Mouse (Mus musculus) hindbrain, embryonic 13.5 days (tissue): Measurements from ENCODE around the gene Tbx1. TPM values are rescaled to one million over a fixed set of nuclear protein-coding genes. Genes with fewer than 3 reads are reported as not detected.
"Not testable (repeated sequence)": the region's sequence is repeated elsewhere in the genome, so short reads cannot be mapped to it uniquely, and the experiment has no call there.

Source experiments
- ATAC-seq: fragments of 200-750 bp; cut with Nextera tagmentation; 2 replicates; pipeline ENCODE4 v1.8.0; 2017; ENCODE audit warnings: moderate TSS enrichment; ENCODE audit not compliant: low FRiP score
- H3K27ac ChIP-seq: fragments of 300-500 bp; sonication (generic); 2 replicates; pipeline ENCODE4 v1.5.1; 2015; ENCODE audit warnings: inconsistent platforms, mild to moderate bottlenecking, moderate library complexity
- H3K27me3 ChIP-seq: fragments of 300-500 bp; sonication (generic); 2 replicates; pipeline ENCODE4 v1.6.1; 2015; ENCODE audit warnings: mild to moderate bottlenecking, inconsistent platforms
- H3K36me3 ChIP-seq: fragments of 300-500 bp; sonication (generic); 2 replicates; pipeline ENCODE4 v1.6.1; 2015; ENCODE audit warnings: mild to moderate bottlenecking, inconsistent platforms
- H3K4me1 ChIP-seq: fragments of 300-500 bp; sonication (generic); replicated peaks from 2 replicates; pipeline ENCODE4 v1.6.1; 2015; ENCODE audit warnings: inconsistent platforms
- H3K4me2 ChIP-seq: fragments of 300-500 bp; sonication (generic); 2 replicates; pipeline ENCODE4 v1.6.1; 2015; ENCODE audit warnings: inconsistent platforms, mild to moderate bottlenecking, moderate library complexity
- H3K4me3 ChIP-seq: fragments of 300-500 bp; sonication (generic); 2 replicates; pipeline ENCODE4 v1.5.1; 2015; ENCODE audit warnings: mild to moderate bottlenecking, inconsistent platforms
- H3K9ac ChIP-seq: fragments of 300-500 bp; sonication (generic); 2 replicates; pipeline ENCODE4 v1.6.1; 2015; ENCODE audit warnings: mild to moderate bottlenecking, inconsistent platforms
- H3K9me3 ChIP-seq: fragments of 300-500 bp; sonication (generic); 2 replicates; pipeline ENCODE4 v1.6.1; 2016; ENCODE audit warnings: inconsistent platforms
- WGBS: fragments of 180-500 bp; shearing (Covaris S2); methylation state at CpG from one replicate; pipeline ENCODE4 v1.1.7; 2015; 5-methylcytosine and 5-hydroxymethylcytosine counted together
- polyA plus RNA-seq: library from polyadenylated mRNA; unstranded; fragments of >200 nt; fragmentation: Nextera tagmentation; extraction: Ambion mirVana; gene quantifications from 2 replicates; pipeline ENCODE4 v1.2.1, GENCODE M21; 2015

Tbx1 gene
- polyA plus RNA-seq, 1 experiment from 2014 or later, result 0.99 TPM

DNA sequence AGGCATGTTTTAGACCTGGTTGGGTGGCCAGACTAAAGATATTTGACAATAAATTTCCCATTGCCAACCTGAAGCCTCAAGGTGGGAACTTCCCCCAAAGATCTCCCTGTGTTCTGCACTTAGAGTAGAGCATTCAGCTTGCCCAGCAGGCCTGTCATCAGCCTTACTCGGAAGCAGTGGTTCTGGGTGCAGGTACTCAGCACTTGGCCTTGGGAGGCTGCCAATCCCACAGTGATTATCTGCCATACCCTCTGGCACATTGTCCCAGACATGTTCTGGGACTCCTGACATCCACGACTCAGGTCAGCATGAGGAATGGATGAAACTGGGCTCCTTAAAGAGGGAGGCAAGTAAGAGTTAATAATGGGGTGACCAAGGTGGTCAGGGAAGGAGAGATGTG lies 26.0 kb downstream of the Tbx1 start:
- H3K4me2 ChIP-seq, result no peak overlapping the region
- H3K27ac ChIP-seq, result no peak overlapping the region
- H3K36me3 ChIP-seq, result peaks cover 5% of the 10 kb centered on the region; the same call in 1 of the 2 replicates
- WGBS, result 86% methylated on average over 2 of the region's 2 CpGs
- H3K9me3 ChIP-seq, result no peaks in the 10 kb centered on the region
- ATAC-seq, result no peak
- no peak overlapping the region for H3K4me3 ChIP-seq
- H3K4me1 ChIP-seq, result 0 out of 2 replicates have a peak, but pooled peaks cover 6% of the 10 kb centered on the region
- no peaks in the 10 kb centered on the region for H3K27me3 ChIP-seq
- no peak overlapping the region for H3K9ac ChIP-seq

DNA sequence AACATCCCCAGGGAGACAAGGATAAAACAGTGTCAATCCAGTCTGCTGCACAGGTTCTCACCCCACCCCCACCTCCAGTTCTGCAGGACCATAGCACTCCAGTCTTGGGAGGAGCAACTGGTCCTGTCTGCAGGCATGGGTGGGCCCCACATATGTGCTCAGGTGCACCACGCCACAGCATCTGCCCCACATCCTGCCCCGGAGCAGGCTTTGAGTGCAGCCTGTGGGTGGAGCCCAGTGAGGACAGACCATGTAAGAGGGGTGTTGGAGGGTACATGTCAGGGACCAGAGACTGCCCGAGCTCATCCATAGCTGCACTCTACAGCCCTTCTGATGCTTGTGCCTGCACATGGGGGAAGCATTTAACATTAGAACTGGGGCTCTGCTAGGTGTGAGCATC lies 34.0 kb downstream of the Tbx1 start:
- H3K27me3 ChIP-seq, result peaks cover 4% of the 10 kb centered on the region
- no peak overlapping the region for H3K4me2 ChIP-seq
- no peaks in the 10 kb centered on the region for H3K36me3 ChIP-seq
- H3K4me1 ChIP-seq, result peaks cover 16% of the 10 kb centered on the region
- WGBS, result 82% methylated on average over 3 of the region's 3 CpGs
- H3K9ac ChIP-seq, result no peak overlapping the region
- no peak overlapping the region for H3K4me3 ChIP-seq
- no peak for ATAC-seq
- H3K27ac ChIP-seq, result no peak overlapping the region
- H3K9me3 ChIP-seq, result no peaks in the 10 kb centered on the region

DNA sequence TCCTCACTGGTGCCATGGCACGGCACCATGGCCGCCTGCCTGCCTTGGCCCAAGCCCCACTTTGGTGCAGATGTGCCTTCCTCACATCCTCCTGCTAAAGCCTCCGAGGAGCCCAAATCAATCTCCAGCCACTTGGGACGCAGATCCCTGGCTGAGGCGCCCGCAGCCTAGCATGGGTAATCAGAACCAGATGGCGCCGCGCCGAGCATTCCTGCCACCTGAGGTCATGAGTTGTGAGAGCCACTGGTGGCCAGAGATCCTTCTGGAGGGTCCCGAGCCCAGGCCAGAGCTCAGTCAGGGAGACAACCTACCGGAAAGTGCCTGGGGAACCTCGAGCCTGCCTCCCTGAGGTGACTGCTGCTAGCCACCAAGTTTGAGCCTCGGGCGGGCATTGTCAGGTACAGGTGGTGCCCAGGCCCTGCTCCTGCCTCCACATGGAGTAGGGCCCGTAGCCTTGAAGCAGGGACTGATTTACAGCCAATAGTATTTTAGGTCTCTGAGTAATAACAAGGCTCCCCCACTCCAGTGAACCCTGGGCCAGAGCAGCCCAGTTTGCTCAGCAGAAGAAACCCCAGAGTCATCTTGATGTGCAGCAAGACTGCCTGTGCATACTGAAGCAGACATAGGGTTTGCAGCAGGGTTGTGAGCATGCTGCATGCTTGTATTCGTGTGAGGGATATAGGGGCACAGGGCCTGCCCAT lies 35.1 kb downstream of the Tbx1 start:
- no peak overlapping the region for H3K4me2 ChIP-seq
- no peaks in the 10 kb centered on the region for H3K9me3 ChIP-seq
- WGBS, result 74% methylated on average over 17 of the region's 17 CpGs
- peaks cover 4% of the 10 kb centered on the region for H3K27me3 ChIP-seq
- H3K27ac ChIP-seq, result no peak overlapping the region
- no peak for ATAC-seq
- H3K9ac ChIP-seq, result no peak overlapping the region
- peaks cover 24% of the 10 kb centered on the region for H3K4me1 ChIP-seq
- H3K4me3 ChIP-seq, result no peak overlapping the region
- no peaks in the 10 kb centered on the region for H3K36me3 ChIP-seq

DNA sequence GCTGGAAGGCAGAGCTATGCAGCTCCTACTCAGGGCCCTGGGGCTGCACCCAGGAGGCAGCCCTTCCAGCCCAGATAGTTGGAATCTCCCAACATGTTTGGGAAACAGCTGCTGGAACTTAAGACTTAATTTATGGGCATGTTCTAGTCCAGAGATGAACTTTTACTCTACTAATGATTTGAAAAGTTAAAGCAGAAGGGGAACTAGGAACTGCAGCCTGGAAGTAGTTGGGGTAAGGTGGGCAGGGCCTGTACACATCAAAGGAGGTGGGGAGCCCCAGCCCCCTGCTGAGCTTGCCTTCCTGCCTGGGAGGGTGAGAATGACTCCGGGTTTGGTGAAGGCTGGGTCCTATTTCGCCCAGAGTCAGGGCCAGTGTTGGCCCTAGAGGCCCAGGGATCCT lies 35.8 kb downstream of the Tbx1 start:
- ATAC-seq, result no peak
- H3K9ac ChIP-seq, result no peak overlapping the region
- peaks cover 24% of the 10 kb centered on the region for H3K4me1 ChIP-seq
- no peak overlapping the region for H3K4me3 ChIP-seq
- no peak overlapping the region for H3K4me2 ChIP-seq
- no peaks in the 10 kb centered on the region for H3K36me3 ChIP-seq
- WGBS, result 71% methylated on average over 2 of the region's 2 CpGs
- H3K27ac ChIP-seq, result no peak overlapping the region
- no peaks in the 10 kb centered on the region for H3K9me3 ChIP-seq
- H3K27me3 ChIP-seq, result peaks cover 4% of the 10 kb centered on the region

DNA sequence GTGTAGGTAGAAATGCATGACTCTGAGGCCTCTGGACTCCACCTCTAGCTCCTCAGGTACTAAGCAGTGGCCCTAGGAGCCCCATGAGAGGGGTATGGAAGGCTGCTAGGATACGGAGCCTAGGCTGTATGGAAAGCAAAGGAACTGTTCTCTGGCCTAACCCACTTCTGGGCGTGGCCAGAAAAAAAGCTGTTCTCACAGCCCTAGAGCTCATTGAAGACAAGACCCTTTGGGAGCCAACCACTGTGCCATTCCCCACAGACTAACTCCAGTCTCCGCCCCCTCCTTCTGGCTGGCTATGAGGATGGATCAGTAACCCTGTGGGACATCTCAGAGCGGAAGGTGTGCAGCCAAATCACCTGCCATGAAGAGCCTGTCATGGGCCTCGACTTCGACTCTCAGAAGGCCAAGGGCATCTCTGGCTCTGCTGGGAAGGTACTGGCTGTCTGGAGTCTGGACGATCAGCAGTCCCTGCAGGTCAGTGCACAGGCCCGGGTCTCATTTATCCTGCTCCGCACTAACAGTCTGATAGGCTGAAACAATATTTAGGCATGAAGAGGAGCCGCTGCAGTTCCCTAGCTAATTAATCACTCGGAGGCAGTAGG lies 38.3 kb downstream of the Tbx1 start:
- WGBS, result 36% methylated on average over 11 of the region's 11 CpGs
- H3K36me3 ChIP-seq, result no peaks in the 10 kb centered on the region
- H3K4me1 ChIP-seq, result peaks cover 29% of the 10 kb centered on the region
- no peak overlapping the region for H3K9ac ChIP-seq
- H3K27ac ChIP-seq, result no peak overlapping the region
- no peak overlapping the region for H3K4me3 ChIP-seq
- H3K4me2 ChIP-seq, result no peak overlapping the region
- H3K9me3 ChIP-seq, result no peaks in the 10 kb centered on the region
- peaks cover 5% of the 10 kb centered on the region for H3K27me3 ChIP-seq
- no peak for ATAC-seq

DNA sequence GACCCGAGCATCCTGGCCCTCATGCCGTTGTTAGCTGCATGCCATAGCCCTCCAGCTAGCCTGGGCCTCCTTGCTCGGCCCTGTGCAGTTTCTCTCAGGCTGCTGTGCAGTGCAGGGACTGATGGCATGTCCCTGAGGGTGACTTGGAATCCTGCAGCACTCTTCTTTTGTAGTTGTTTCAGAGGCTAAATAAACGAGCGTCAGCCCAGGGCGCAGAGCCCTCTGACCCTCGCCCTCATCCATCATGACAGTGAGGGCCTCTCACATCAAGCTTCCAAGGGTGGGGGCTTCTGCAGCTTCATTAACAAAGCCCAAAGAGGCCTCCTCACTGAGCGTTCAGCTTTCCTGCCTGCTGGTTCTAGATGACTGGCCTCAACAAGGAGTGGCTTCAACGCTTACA lies 38.9 kb downstream of the Tbx1 start:
- Histone ChIP-seq H3K4me3 (no peak overlapping the region), H3K27ac (no peak overlapping the region), H3K4me1 (peaks cover 29% of the 10 kb centered on the region), H3K36me3 (no peaks in the 10 kb centered on the region), H3K9me3 (no peaks in the 10 kb centered on the region), H3K9ac (no peak overlapping the region; the same call in 1 of the 2 replicates), H3K27me3 (peaks cover 8% of the 10 kb centered on the region), H3K4me2 (no peak overlapping the region)
- no peak for ATAC-seq
- 18% methylated on average over 9 of the region's 9 CpGs for WGBS

DNA sequence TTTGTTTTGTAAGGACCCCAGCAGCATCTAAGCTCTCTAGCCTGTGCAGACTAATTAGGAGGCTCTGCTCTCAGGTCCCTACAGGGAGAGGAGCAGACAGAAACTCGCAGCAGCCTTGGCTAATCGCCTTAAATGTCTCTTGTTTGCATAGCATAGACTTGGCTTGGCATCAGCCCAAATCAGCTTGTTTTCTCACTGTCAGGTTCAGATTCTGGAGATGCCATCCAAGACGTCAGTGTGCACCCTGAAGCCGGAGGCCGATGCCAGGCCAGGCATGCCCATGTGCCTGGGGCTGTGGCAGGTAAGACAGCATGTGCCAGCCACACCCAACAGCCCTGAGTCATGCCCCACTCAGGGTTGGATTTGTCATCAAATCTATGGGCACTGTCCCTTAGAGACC lies 42.6 kb downstream of the Tbx1 start:
- peaks cover 6% of the 10 kb centered on the region; the same call in 1 of the 2 replicates for H3K27me3 ChIP-seq
- no peak overlapping the region for H3K4me2 ChIP-seq
- no peak overlapping the region for H3K4me3 ChIP-seq
- no peak overlapping the region for H3K27ac ChIP-seq
- 66% methylated on average over 5 of the region's 5 CpGs for WGBS
- H3K9me3 ChIP-seq, result no peaks in the 10 kb centered on the region
- no peak for ATAC-seq
- H3K9ac ChIP-seq, result peak overlapping the region; percentile 10; the same call in 1 of the 2 replicates
- H3K4me1 ChIP-seq, result peaks cover 34% of the 10 kb centered on the region
- no peaks in the 10 kb centered on the region for H3K36me3 ChIP-seq

DNA sequence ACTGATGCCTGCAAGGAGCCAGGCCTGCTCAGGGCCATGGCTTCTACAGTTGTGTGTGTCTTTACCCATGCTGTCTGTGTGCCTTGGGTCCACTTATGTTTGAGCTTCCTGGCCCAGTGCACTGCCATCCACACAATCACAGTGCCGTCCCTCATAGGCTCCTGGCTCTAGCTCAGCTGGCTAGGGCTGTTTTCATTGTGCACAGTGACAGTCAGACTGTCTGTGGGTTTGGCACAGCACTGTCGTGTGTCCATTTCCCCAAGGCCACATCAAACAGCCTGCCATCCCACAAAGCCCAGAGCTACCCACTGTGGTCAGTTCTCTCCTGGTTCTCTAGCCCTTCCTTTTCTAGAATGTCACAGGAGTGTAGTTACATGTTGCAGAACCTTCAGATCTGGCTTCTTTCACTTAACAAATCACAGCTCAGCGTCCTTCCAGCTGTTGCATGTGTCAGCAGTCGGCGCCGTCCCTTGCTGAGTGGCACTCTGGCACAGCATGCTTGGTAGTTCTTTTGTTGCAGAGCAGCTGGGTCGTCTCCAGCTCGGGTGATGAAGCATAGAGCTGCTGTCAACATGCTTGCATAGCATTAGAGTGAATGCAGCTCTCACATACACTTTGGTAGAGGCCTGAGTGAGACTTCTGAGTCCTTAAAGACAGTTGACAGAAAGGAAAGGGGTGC lies 47.2 kb downstream of the Tbx1 start:
- Histone ChIP-seq H3K36me3 (no peaks in the 10 kb centered on the region), H3K9me3 (no peaks in the 10 kb centered on the region), H3K27me3 (0 out of 2 replicates have a peak, but pooled peaks cover 4% of the 10 kb centered on the region), H3K9ac (no peak overlapping the region), H3K27ac (no peak overlapping the region), H3K4me1 (peaks cover 16% of the 10 kb centered on the region; the same call in 1 of the 2 replicates), H3K4me2 (no peak overlapping the region), H3K4me3 (no peak overlapping the region)
- WGBS, result 36% methylated on average over 8 of the region's 8 CpGs
- no peak for ATAC-seq

DNA sequence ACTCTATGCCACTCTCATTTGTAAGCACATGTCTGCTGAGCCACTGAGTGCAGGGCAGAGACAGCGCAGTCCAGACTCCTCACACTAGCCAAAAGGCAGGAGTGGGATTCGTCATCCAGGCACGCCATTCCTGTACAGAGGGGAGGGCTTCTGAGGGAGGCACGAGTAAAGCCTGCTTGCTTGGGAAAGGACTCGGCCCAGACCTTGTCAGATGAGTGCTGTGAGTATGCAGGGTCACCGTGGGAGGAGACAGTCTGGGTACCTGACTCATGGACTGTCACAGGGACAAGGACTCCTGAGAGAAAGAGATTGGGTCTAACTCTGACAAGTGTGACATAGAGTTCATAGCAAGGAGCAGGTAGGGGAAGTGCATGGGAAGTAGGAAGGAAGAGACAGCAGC lies 51.2 kb downstream of the Tbx1 start:
- Histone ChIP-seq H3K27me3 (no peaks in the 10 kb centered on the region), H3K9ac (no peak overlapping the region), H3K4me3 (no peak overlapping the region), H3K4me2 (no peak overlapping the region), H3K9me3 (no peaks in the 10 kb centered on the region), H3K4me1 (0 out of 2 replicates have a peak, but pooled peaks cover 11% of the 10 kb centered on the region), H3K36me3 (no peaks in the 10 kb centered on the region), H3K27ac (no peak overlapping the region)
- whole genome bisulfite sequencing, result 83% methylated on average over 6 of the region's 6 CpGs
- no peak for ATAC-seq

DNA sequence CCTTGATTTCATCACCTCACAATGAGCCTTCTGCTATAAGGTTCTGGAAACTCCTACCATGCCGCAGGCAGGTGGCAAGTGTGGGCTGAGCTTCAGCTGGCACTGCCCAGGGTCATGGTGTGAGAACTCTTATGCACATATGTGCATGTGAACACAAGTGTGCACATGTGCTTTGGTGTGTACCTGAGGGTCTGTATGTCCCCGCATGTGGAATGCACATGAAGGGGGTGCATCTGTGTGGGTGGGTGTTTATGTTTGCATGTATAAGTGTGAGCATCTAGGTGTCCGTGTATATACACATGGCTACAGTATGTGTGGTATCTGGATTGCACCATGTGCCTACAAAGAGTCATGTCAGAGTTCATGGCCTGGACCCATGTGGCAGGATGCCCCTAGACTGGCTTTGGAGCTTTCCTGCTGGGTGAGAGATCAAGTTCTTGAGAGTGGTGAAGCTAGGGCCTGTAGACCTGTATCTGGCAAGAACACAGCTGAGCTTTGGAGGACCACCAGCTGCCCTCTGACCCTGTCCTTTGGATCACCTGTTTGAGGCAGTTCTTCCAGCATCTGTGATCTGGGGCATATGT lies 53.0 kb downstream of the Tbx1 start:
- Histone ChIP-seq H3K4me3 (no peak overlapping the region), H3K9me3 (no peaks in the 10 kb centered on the region), H3K4me1 (no peaks in the 10 kb centered on the region), H3K9ac (no peak overlapping the region), H3K4me2 (no peak overlapping the region), H3K36me3 (no peaks in the 10 kb centered on the region), H3K27me3 (no peaks in the 10 kb centered on the region), H3K27ac (no peak overlapping the region)
- 84% methylated on average over 3 of the region's 3 CpGs for WGBS
- ATAC-seq, result peak; percentile 28; the same call in 1 of the 2 replicates

DNA sequence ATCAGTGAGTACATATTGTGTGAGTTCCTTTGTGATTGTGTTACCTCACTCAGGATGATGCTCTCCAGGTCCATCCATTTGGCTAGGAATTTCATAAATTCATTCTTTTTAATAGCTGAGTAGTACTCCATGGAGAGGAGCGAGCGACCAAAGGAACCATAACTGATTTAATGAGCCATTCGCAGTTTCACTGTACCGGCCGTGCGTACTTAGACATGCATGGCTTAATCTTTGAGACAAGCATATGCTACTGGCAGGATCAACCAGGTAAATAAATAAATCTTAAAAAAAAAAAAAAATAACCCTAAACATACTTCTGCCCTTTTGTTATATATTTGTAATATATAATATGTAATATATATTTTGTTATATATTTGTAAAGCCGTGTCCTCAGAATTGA lies 57.4 kb downstream of the Tbx1 start:
- H3K27ac ChIP-seq, H3K36me3 ChIP-seq, H3K27me3 ChIP-seq, H3K4me2 ChIP-seq, H3K4me1 ChIP-seq, H3K9me3 ChIP-seq, H3K4me3 ChIP-seq, H3K9ac ChIP-seq: not testable (repeated sequence)
- peak; percentile 86; the same call in 1 of the 2 replicates for ATAC-seq
- WGBS, result 95% methylated on average over 7 of the region's 7 CpGs
